Mouse (Mus musculus): ENCODE results near the gene Snd1.

GRCm38 (mm10) chr6:28916630-28917029, 441.7 kb downstream of the Snd1 start:
- no peak for TF ChIP-seq CHD2 (IDR thresholded peaks at IDR 0.05; ENCODE audit: low read depth, low read length)
- TF ChIP-seq ZNF384 (IDR thresholded peaks at IDR 0.05; ENCODE audit: low read depth, low read length): no peak
